Mouse (Mus musculus) CH12.LX (cell line): ENCODE measurements around the gene Hspd1. TPM values are rescaled to one million over a fixed set of nuclear protein-coding genes. Genes with fewer than 3 reads are reported as not detected.
A peak's percentile ranks its signal among the peaks of the same experiment; 100 is the strongest.
"Not testable (repeated sequence)": the region's sequence is repeated elsewhere in the genome, so short reads cannot be mapped to it uniquely, and the experiment has no call there.

ENCODE experiments used
- DNase-seq: peaks from one replicate; pipeline ENCODE4 v3.0.0-alpha.2; 2013; ENCODE audit errors: extremely low read depth
- H3K27ac ChIP-seq: 2 replicates; pipeline ENCODE4 v1.5.1; 2012; ENCODE audit warnings: low read depth, mild to moderate bottlenecking, control low read depth, moderate library complexity; ENCODE audit not compliant: insufficient read depth
- H3K27me3 ChIP-seq: replicated peaks from 2 replicates; pipeline ENCODE3; 2012; ENCODE audit warnings: inconsistent platforms
- H3K36me3 ChIP-seq, 2 experiments: replicated peaks in 1 of 2; 2 replicates each; pipeline versions ENCODE3 to v1.6.1; 2012; ENCODE audit warnings: inconsistent platforms in 1 of 2, low read length in 1 of 2, mild to moderate bottlenecking in 1 of 2, mixed read lengths in 1 of 2, moderate library complexity in 1 of 2; ENCODE audit not compliant: control insufficient read depth in 1 of 2, insufficient read depth in 1 of 2
- H3K4me1 ChIP-seq, 2 experiments: 2 replicates each; pipeline ENCODE4 v1.6.1; 2012; ENCODE audit warnings: inconsistent platforms in 1 of 2, moderate library complexity in 1 of 2; ENCODE audit not compliant: insufficient read depth in 2 of 2, control insufficient read depth in 1 of 2
- H3K4me2 ChIP-seq: 2 replicates; pipeline ENCODE4 v1.6.1; 2012; ENCODE audit warnings: low read depth, mild to moderate bottlenecking, control low read depth; ENCODE audit not compliant: poor library complexity, insufficient read depth, severe bottlenecking
- H3K4me3 ChIP-seq, 3 experiments: fragments of 150-350 bp in 1 of 3; sonication (generic) in 1 of 3; replicated peaks in 1 of 3; 2 replicates each; pipeline versions ENCODE3 to v1.5.1; 2011 to 2012; ENCODE audit warnings: low read depth in 2 of 3, low read length in 2 of 3, mild to moderate bottlenecking in 2 of 3, moderate library complexity in 2 of 3, control low read depth in 1 of 3, improper control_type of control experiment in 1 of 3, inconsistent platforms in 1 of 3, mixed read lengths in 1 of 3; ENCODE audit not compliant: poor library complexity in 1 of 3
- H3K79me2 ChIP-seq: replicated peaks from 2 replicates; pipeline ENCODE4 v1.6.1; 2012; ENCODE audit warnings: mild to moderate bottlenecking, moderate library complexity; ENCODE audit not compliant: control insufficient read depth, poor library complexity, insufficient read depth, severe bottlenecking; ENCODE audit errors: extremely low read depth
- H3K9ac ChIP-seq: 2 replicates; pipeline ENCODE4 v1.6.1; 2012; ENCODE audit warnings: low read depth, mild to moderate bottlenecking, control low read depth, moderate library complexity; ENCODE audit not compliant: insufficient read depth
- H3K9me3 ChIP-seq: replicated peaks from 2 replicates; pipeline ENCODE3; 2012; ENCODE audit warnings: low read length, inconsistent platforms, mixed read lengths
- CHD1 ChIP-seq: IDR thresholded peaks from 2 replicates; pipeline ENCODE4 v1.6.1; 2012; ENCODE audit warnings: low read depth, low read length, improper control_type of control experiment, inconsistent platforms
- CHD2 ChIP-seq: IDR thresholded peaks from 2 replicates; pipeline ENCODE4 v1.6.1; 2011; ENCODE audit warnings: low read length, improper control_type of control experiment
- E2F4 ChIP-seq: IDR thresholded peaks from 2 replicates; pipeline ENCODE4 v1.6.1; 2011; ENCODE audit warnings: low read depth, low read length, improper control_type of control experiment; ENCODE audit not compliant: insufficient replicate concordance
- ELF1 ChIP-seq: IDR thresholded peaks from 2 replicates; pipeline ENCODE4 v1.6.1; 2014; ENCODE audit warnings: low read depth, mild to moderate bottlenecking, inconsistent platforms, low read length, improper control_type of control experiment
- ETS1 ChIP-seq: conservative IDR thresholded peaks from 2 replicates; pipeline ENCODE4 v1.6.1; 2012; ENCODE audit warnings: low read depth, mild to moderate bottlenecking, inconsistent platforms, low read length, improper control_type of control experiment, moderate library complexity
- GABPA ChIP-seq: IDR thresholded peaks from 2 replicates; pipeline ENCODE4 v1.6.1; 2012; ENCODE audit warnings: low read depth, low read length, improper control_type of control experiment, inconsistent platforms; ENCODE audit not compliant: insufficient replicate concordance
- JUND ChIP-seq: conservative IDR thresholded peaks from 2 replicates; pipeline ENCODE4 v1.6.1; 2011; ENCODE audit warnings: low read depth, low read length, improper control_type of control experiment
- MAFK ChIP-seq: IDR thresholded peaks from 2 replicates; pipeline ENCODE4 v1.6.1; 2011; ENCODE audit warnings: low read length, improper control_type of control experiment; ENCODE audit not compliant: insufficient replicate concordance
- MAX ChIP-seq: IDR thresholded peaks from 2 replicates; pipeline ENCODE4 v1.6.1; 2011; ENCODE audit warnings: low read length, improper control_type of control experiment
- MXI1 ChIP-seq: IDR thresholded peaks from 2 replicates; pipeline ENCODE4 v1.6.1; 2011; ENCODE audit warnings: mild to moderate bottlenecking, low read depth, low read length, improper control_type of control experiment
- NELFE ChIP-seq: IDR thresholded peaks from 2 replicates; pipeline ENCODE4 v1.6.1; 2011; ENCODE audit warnings: low read depth, low read length, improper control_type of control experiment
- POLR2AphosphoS2 ChIP-seq: IDR thresholded peaks from 2 replicates; pipeline ENCODE4 v1.6.1; 2011; ENCODE audit warnings: low read depth, low read length, improper control_type of control experiment
- SMC3 ChIP-seq: IDR thresholded peaks from 2 replicates; pipeline ENCODE4 v1.6.1; 2011; ENCODE audit warnings: low read depth, low read length, improper control_type of control experiment
- TCF12 ChIP-seq: IDR thresholded peaks from 2 replicates; pipeline ENCODE4 v1.6.1; 2014; ENCODE audit warnings: low read depth, mild to moderate bottlenecking, inconsistent platforms, low read length, improper control_type of control experiment
- UBTF ChIP-seq: IDR thresholded peaks from 2 replicates; pipeline ENCODE4 v1.6.1; 2012; ENCODE audit warnings: low read depth, mild to moderate bottlenecking, inconsistent platforms, low read length, improper control_type of control experiment, moderate library complexity
- ZKSCAN1 ChIP-seq: IDR thresholded peaks from 2 replicates; pipeline ENCODE4 v1.6.1; 2012; ENCODE audit warnings: low read depth, inconsistent platforms, low read length, improper control_type of control experiment, borderline replicate concordance
- ZNF384 ChIP-seq: IDR thresholded peaks from 2 replicates; pipeline ENCODE4 v1.6.1; 2012; ENCODE audit warnings: low read depth, low read length, improper control_type of control experiment, inconsistent platforms
- dilution Hi-C: fragments of 300-500 bp; cut with MboI; formaldehyde crosslinking; loops from 2 replicates; pipeline ENCODE4 v1.14.3; 2020; ENCODE audit warnings: low sequenced_read_pairs; ENCODE audit not compliant: extremely low pct_unique_long_range_greater_than_20kb, extremely low pct_ligation_motif_present
- in situ Hi-C: fragments of 300-500 bp; cut with MboI; formaldehyde crosslinking; loops from 3 replicates; pipeline ENCODE4 v1.14.3; 2019; ENCODE audit warnings: low sequenced_read_pairs, low pct_ligation_motif_present, low pct_unique_long_range_greater_than_20kb, mixed read lengths
- polyA plus RNA-seq: library from polyadenylated mRNA; unstranded; fragments of >175 nt; gene quantifications from 2 replicates; pipeline ENCODE4 v1.2.1, GENCODE M21; 2012; ENCODE audit warnings: low read depth; ENCODE audit not compliant: insufficient read length
- total RNA-seq, 2 experiments: library from RNA; depleted of rRNA; stranded (reverse); fragments of 300-350 nt in 1 of 2; fragments of >200 nt in 1 of 2; gene quantifications; 2 replicates each; pipeline ENCODE4 v1.2.3; 2012 to 2014

Hspd1 gene
- total and polyA plus RNA-seq, 3 experiments: 363 to 920 (median 764) TPM

- dilution Hi-C loops: no loop called here
- peak overlapping the region; percentile 78 for H3K9ac ChIP-seq
- H3K27ac ChIP-seq: no peak overlapping the region
- peaks cover 36% of the 10 kb centered on the region for H3K79me2 ChIP-seq
- H3K36me3 ChIP-seq: peaks cover 0 to 19% of the 10 kb centered on the region in 2 experiments
- H3K4me1 ChIP-seq: peaks cover 3 to 30% of the 10 kb centered on the region in 2 experiments
- no peak for DNase-seq
- no peaks in the 10 kb centered on the region for H3K9me3 ChIP-seq
- no peaks in the 10 kb centered on the region for H3K27me3 ChIP-seq
- peak overlapping the region; percentile 43 to 98 (median 63) for H3K4me3 ChIP-seq
- TF ChIP-seq SMC3: no peak
- 0 out of 2 replicates have a peak, but pooled peaks have one; percentile 4 for TF ChIP-seq UBTF
- TF ChIP-seq, all 38 proteins: peak for 1
- H3K4me2 ChIP-seq: peak overlapping the region; percentile 63
- in situ Hi-C loops: no loop called here
These were observed 42.3 kb upstream of the Hspd1 start for GRCm38 (mm10) chr1:55130190-55130916.

GRCm38 (mm10) chr1:55129716-55130115 lies 41.7 kb upstream of the Hspd1 start:
- TF ChIP-seq E2F4: no peak
- TF ChIP-seq, all 38 proteins: peak for 0
- H3K27me3 ChIP-seq: no peaks in the 10 kb centered on the region
- peaks cover 3 to 30% of the 10 kb centered on the region in 2 experiments for H3K4me1 ChIP-seq
- in situ Hi-C loops (no loop called here), dilution Hi-C loops (no loop called here)
- H3K79me2 ChIP-seq: peaks cover 31% of the 10 kb centered on the region
- H3K9ac ChIP-seq: no peak overlapping the region
- no peak for DNase-seq
- H3K36me3 ChIP-seq: peaks cover 0 to 14% of the 10 kb centered on the region in 2 experiments
- H3K27ac ChIP-seq: no peak overlapping the region
- H3K4me2 ChIP-seq: no peak overlapping the region
- H3K9me3 ChIP-seq: no peaks in the 10 kb centered on the region
- H3K4me3 ChIP-seq: no peak overlapping the region

- H3K4me1 ChIP-seq, in situ Hi-C loops, H3K4me3 ChIP-seq, dilution Hi-C loops, DNase-seq, H3K79me2 ChIP-seq, H3K9ac ChIP-seq, H3K27me3 ChIP-seq, H3K27ac ChIP-seq, H3K9me3 ChIP-seq, H3K4me2 ChIP-seq, H3K36me3 ChIP-seq: not testable (repeated sequence)
These were observed 36.1 kb upstream of the Hspd1 start for GRCm38 (mm10) chr1:55124136-55124535.

- in situ Hi-C loops (no loop called here), dilution Hi-C loops (no loop called here)
- no peak for DNase-seq
- H3K79me2 ChIP-seq: no peaks in the 10 kb centered on the region
- H3K27ac ChIP-seq: no peak overlapping the region
- H3K27me3 ChIP-seq: no peaks in the 10 kb centered on the region
- H3K4me1 ChIP-seq: peaks cover 3% of the 10 kb centered on the region in 2 experiments
- H3K36me3 ChIP-seq: no peaks in the 10 kb centered on the region
- H3K9me3 ChIP-seq: peaks cover 3% of the 10 kb centered on the region
- H3K9ac ChIP-seq: no peak overlapping the region
- H3K4me2 ChIP-seq: no peak overlapping the region
- no peak overlapping the region for H3K4me3 ChIP-seq
- TF ChIP-seq JUND: no peak
- no peak for TF ChIP-seq MAFK
- no peak for TF ChIP-seq CHD1
- no peak for TF ChIP-seq MAX
- no peak for TF ChIP-seq NELFE
- no peak for TF ChIP-seq TCF12
- no peak for TF ChIP-seq SMC3
- TF ChIP-seq MXI1: no peak
- no peak for TF ChIP-seq GABPA
- no peak for TF ChIP-seq POLR2AphosphoS2
- no peak for TF ChIP-seq ZKSCAN1
- no peak for TF ChIP-seq CHD2
- no peak for TF ChIP-seq ETS1
- TF ChIP-seq UBTF: no peak
- TF ChIP-seq ZNF384: no peak
- no peak for TF ChIP-seq ELF1
These were observed 35.5 kb upstream of the Hspd1 start for GRCm38 (mm10) chr1:55123561-55123960.
